Mouse (Mus musculus) testis, adult 2 months (tissue): ENCODE measurements at regions not wholly inside any gene's neighbourhood (a gene's known extent, or its start where the extent isn't known, plus 50 kb on each side); places are given as distances from the start of the nearest gene placed in this dataset.

Source experiments
- H3K27ac ChIP-seq: fragments of 200-500 bp; 2 replicates; pipeline ENCODE4 v1.5.1; 2012; ENCODE audit warnings: low read depth, low read length; ENCODE audit not compliant: control insufficient read depth, insufficient read depth
- H3K27me3 ChIP-seq: fragments of 200-500 bp; 2 replicates; pipeline ENCODE4 v1.6.1; 2012; ENCODE audit warnings: mild to moderate bottlenecking, low read length, moderate library complexity; ENCODE audit not compliant: control insufficient read depth, insufficient read depth
- H3K36me3 ChIP-seq: fragments of 200-500 bp; 2 replicates; pipeline ENCODE4 v1.6.1; 2012; ENCODE audit warnings: mild to moderate bottlenecking, low read length; ENCODE audit not compliant: control insufficient read depth, insufficient read depth
- H3K4me1 ChIP-seq: fragments of 200-500 bp; 2 replicates; pipeline ENCODE4 v1.6.1; 2012; ENCODE audit warnings: low read length; ENCODE audit not compliant: control insufficient read depth, insufficient read depth
- H3K4me3 ChIP-seq: fragments of 200-500 bp; 2 replicates; pipeline ENCODE4 v1.5.1; 2012; ENCODE audit warnings: low read depth, mild to moderate bottlenecking, low read length, moderate library complexity, mixed read lengths; ENCODE audit not compliant: control insufficient read depth
- CTCF ChIP-seq: fragments of 200-500 bp; IDR thresholded peaks from 2 replicates; pipeline ENCODE4 v1.5.1; 2012; ENCODE audit warnings: low read depth, mild to moderate bottlenecking, inconsistent platforms, low read length, moderate library complexity; ENCODE audit not compliant: control insufficient read depth, insufficient read depth, insufficient replicate concordance
- POLR2A ChIP-seq: fragments of 200-500 bp; IDR thresholded peaks from 2 replicates; pipeline ENCODE4 v1.6.1; 2012; ENCODE audit warnings: low read depth, mild to moderate bottlenecking, inconsistent platforms, low read length, moderate library complexity; ENCODE audit not compliant: control insufficient read depth

GRCm38 (mm10) chrX:99578796-99579195 is 107.7 kb upstream of the Pja1 start:
- H3K27ac ChIP-seq, result no peak overlapping the region
- TF ChIP-seq POLR2A (no peak), CTCF (no peak)
- H3K4me3 ChIP-seq, result no peak overlapping the region
- H3K4me1 ChIP-seq, result peaks cover 2% of the 10 kb centered on the region; the same call in 1 of the 2 replicates
- no peaks in the 10 kb centered on the region for H3K36me3 ChIP-seq
- H3K27me3 ChIP-seq, result no peaks in the 10 kb centered on the region

GRCm38 (mm10) chrX:99575105-99575504 is 104.0 kb upstream of the Pja1 start:
- no peak overlapping the region for H3K27ac ChIP-seq
- TF ChIP-seq POLR2A (no peak), CTCF (no peak)
- no peak overlapping the region for H3K4me3 ChIP-seq
- peaks cover 2% of the 10 kb centered on the region; the same call in 1 of the 2 replicates for H3K4me1 ChIP-seq
- H3K27me3 ChIP-seq, result no peaks in the 10 kb centered on the region
- no peaks in the 10 kb centered on the region for H3K36me3 ChIP-seq

GRCm38 (mm10) chrX:99574441-99575103 is 103.5 kb upstream of the Pja1 start:
- Histone ChIP-seq H3K4me1 (peaks cover 2% of the 10 kb centered on the region; the same call in 1 of the 2 replicates), H3K27ac (no peak overlapping the region), H3K36me3 (no peaks in the 10 kb centered on the region), H3K4me3 (no peak overlapping the region), H3K27me3 (no peaks in the 10 kb centered on the region)
- TF ChIP-seq CTCF (peak; percentile 23; the same call in 1 of the 2 replicates), POLR2A (no peak)

- TF ChIP-seq CTCF, result no peak
- no peak for TF ChIP-seq POLR2A
- peaks cover 11% of the 10 kb centered on the region for H3K4me1 ChIP-seq
- H3K36me3 ChIP-seq, result no peaks in the 10 kb centered on the region
- H3K27ac ChIP-seq, result no peak overlapping the region
- no peak overlapping the region for H3K4me3 ChIP-seq
- no peaks in the 10 kb centered on the region for H3K27me3 ChIP-seq
Observed at GRCm38 (mm10) chrX:99570161-99570560, 99.1 kb upstream of the Pja1 start.

- no peak for TF ChIP-seq CTCF
- no peak for TF ChIP-seq POLR2A
Observed at GRCm38 (mm10) chrX:99568244-99568643, 97.2 kb upstream of the Pja1 start.

GRCm38 (mm10) chrX:99567367-99568164 is 96.5 kb upstream of the Pja1 start:
- no peak for TF ChIP-seq CTCF
- TF ChIP-seq POLR2A, result no peak
- H3K4me3 ChIP-seq, result peak overlapping the region; percentile 24; the same call in 1 of the 2 replicates
- no peak overlapping the region for H3K27ac ChIP-seq
- H3K27me3 ChIP-seq, result no peaks in the 10 kb centered on the region
- peaks cover 9% of the 10 kb centered on the region for H3K4me1 ChIP-seq
- no peaks in the 10 kb centered on the region for H3K36me3 ChIP-seq

More at GRCm38 (mm10) chrX:99568244-99568643, 97.2 kb upstream of the Pja1 start:
- Histone ChIP-seq H3K27me3 (no peaks in the 10 kb centered on the region), H3K4me3 (no peak overlapping the region), H3K36me3 (no peaks in the 10 kb centered on the region), H3K27ac (no peak overlapping the region), H3K4me1 (peaks cover 9% of the 10 kb centered on the region)

GRCm38 (mm10) chrX:99561995-99562394 is 90.9 kb upstream of the Pja1 start:
- TF ChIP-seq POLR2A (no peak), CTCF (no peak)
- Histone ChIP-seq H3K36me3 (no peaks in the 10 kb centered on the region), H3K4me3 (no peak overlapping the region), H3K27ac (no peak overlapping the region), H3K4me1 (no peaks in the 10 kb centered on the region; the same call in 1 of the 2 replicates), H3K27me3 (no peaks in the 10 kb centered on the region)

GRCm38 (mm10) chrX:99560699-99561098 is 89.6 kb upstream of the Pja1 start:
- Histone ChIP-seq H3K36me3 (no peaks in the 10 kb centered on the region), H3K27me3 (no peaks in the 10 kb centered on the region), H3K4me1 (no peaks in the 10 kb centered on the region), H3K4me3 (no peak overlapping the region), H3K27ac (no peak overlapping the region)
- TF ChIP-seq CTCF, result no peak
- TF ChIP-seq POLR2A, result no peak
